Mouse (Mus musculus): Measurements from ENCODE around the gene Lsm4.

- TF ChIP-seq CTCF (IDR thresholded peaks at IDR 0.05; ENCODE audit: low read depth, low read length) (no peak), POLR2A (IDR thresholded peaks at IDR 0.05; ENCODE audit: extremely low read depth, insufficient read depth, low read length) (no peak)
These were observed 23.9 kb downstream of the Lsm4 start for GRCm38 (mm10) chr8:70696946-70697345.

All from liver, adult 2 months (tissue).